Mouse (Mus musculus) spleen, adult 2 months (tissue): ENCODE measurements around the gene Gm2a. TPM values are rescaled to one million over a fixed set of nuclear protein-coding genes. Genes with fewer than 3 reads are reported as not detected.
A peak's percentile ranks its signal among the peaks of the same experiment; 100 is the strongest.

Experiments
- DNase-seq, 2 experiments: peaks; one replicate each; pipeline versions ENCODE4 v3.0.0 to v3.0.0-alpha.2; 2012 to 2021; ENCODE audit warnings: low spot score in 2 of 2, low read depth in 1 of 2
- H3K27ac ChIP-seq: fragments of 200-500 bp; 2 replicates; pipeline ENCODE4 v1.5.1; 2012; ENCODE audit warnings: low read length, inconsistent platforms; ENCODE audit not compliant: insufficient read depth
- H3K27me3 ChIP-seq: fragments of 200-500 bp; 2 replicates; pipeline ENCODE4 v1.6.1; 2012; ENCODE audit warnings: mild to moderate bottlenecking, moderate library complexity, low read length, inconsistent platforms; ENCODE audit not compliant: control insufficient read depth, insufficient read depth
- H3K36me3 ChIP-seq: fragments of 200-500 bp; 2 replicates; pipeline ENCODE4 v1.6.1; 2012; ENCODE audit warnings: mild to moderate bottlenecking, low read length, inconsistent platforms; ENCODE audit not compliant: control insufficient read depth, insufficient read depth
- H3K4me1 ChIP-seq: fragments of 200-500 bp; 2 replicates; pipeline ENCODE4 v1.6.1; 2011; ENCODE audit warnings: inconsistent platforms; ENCODE audit not compliant: control insufficient read depth, insufficient read depth, insufficient read length
- H3K4me3 ChIP-seq: fragments of 200-500 bp; 2 replicates; pipeline ENCODE4 v1.5.1; 2011; ENCODE audit warnings: mild to moderate bottlenecking, inconsistent platforms; ENCODE audit not compliant: insufficient read depth, insufficient read length; ENCODE audit errors: extremely low read depth
- CTCF ChIP-seq: fragments of 200-500 bp; IDR thresholded peaks from 2 replicates; pipeline ENCODE4 v1.5.1; 2011; ENCODE audit warnings: mild to moderate bottlenecking, inconsistent platforms; ENCODE audit not compliant: insufficient read depth, insufficient read length, insufficient replicate concordance; ENCODE audit errors: extremely low read depth
- POLR2A ChIP-seq: fragments of 200-500 bp; IDR thresholded peaks from 2 replicates; pipeline ENCODE4 v1.6.1; 2011; ENCODE audit warnings: low read depth, low read length, inconsistent platforms
- WGBS: fragments of 180-500 bp; shearing (Covaris S2); methylation state at CpG from one replicate; pipeline ENCODE4 v1.1.7; 2018; 5-methylcytosine and 5-hydroxymethylcytosine counted together
- polyA plus RNA-seq: library from polyadenylated mRNA; depleted of rRNA; stranded (reverse); fragments of >200 nt; gene quantifications from 2 replicates; pipeline ENCODE4 v1.2.3, GENCODE M21; 2012

Gm2a gene
- polyA plus RNA-seq, 1 experiment: 98.3 TPM

- WGBS: 72% methylated on average over 3 of the region's 3 CpGs
- no peak overlapping the region for H3K4me3 ChIP-seq
- DNase-seq: no peak
- no peak overlapping the region for H3K27ac ChIP-seq
- peaks cover 12% of the 10 kb centered on the region; the same call in 1 of the 2 replicates for H3K4me1 ChIP-seq
- TF ChIP-seq CTCF: no peak
- no peak for TF ChIP-seq POLR2A
- no peaks in the 10 kb centered on the region for H3K36me3 ChIP-seq
- no peaks in the 10 kb centered on the region for H3K27me3 ChIP-seq
Observed at GRCm38 (mm10) chr11:55128411-55128810, 30.5 kb downstream of the Gm2a start.

GRCm38 (mm10) chr11:55131077-55131742 is 33.3 kb downstream of the Gm2a start:
- Histone ChIP-seq H3K27me3 (no peaks in the 10 kb centered on the region), H3K36me3 (no peaks in the 10 kb centered on the region), H3K4me3 (peak overlapping the region; percentile 7; the same call in 1 of the 2 replicates), H3K27ac (peak overlapping the region; percentile 97), H3K4me1 (peaks cover 15% of the 10 kb centered on the region; the same call in 1 of the 2 replicates)
- peak; percentile 57 to 86 for DNase-seq
- peak; percentile 6; the same call in 1 of the 2 replicates for TF ChIP-seq POLR2A
- TF ChIP-seq CTCF: no peak
- WGBS: 41% methylated on average over 11 of the region's 11 CpGs

DNA sequence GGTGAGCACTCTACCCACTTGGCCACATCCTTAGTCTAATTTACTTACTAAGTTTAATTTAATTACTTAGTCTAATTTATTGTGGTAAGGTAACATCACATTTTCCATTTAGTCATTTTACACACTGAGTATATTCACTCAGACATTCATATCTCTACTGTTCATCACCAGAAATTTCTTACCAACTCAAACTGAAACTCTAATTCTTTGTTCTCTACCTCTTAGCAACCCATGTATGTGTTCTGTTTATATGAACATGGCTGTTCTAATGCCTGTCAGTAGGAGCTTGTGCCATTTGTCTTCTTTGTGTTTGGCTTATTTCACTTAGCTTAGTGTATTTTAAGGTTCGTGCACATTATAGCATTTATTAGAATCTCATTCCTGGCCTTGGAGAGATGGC is 34.0 kb downstream of the Gm2a start:
- 68% methylated on average over 1 of the region's 1 CpGs for WGBS
- DNase-seq: no peak
- H3K36me3 ChIP-seq: no peaks in the 10 kb centered on the region
- no peak overlapping the region for H3K4me3 ChIP-seq
- H3K4me1 ChIP-seq: peaks cover 15% of the 10 kb centered on the region; the same call in 1 of the 2 replicates
- H3K27me3 ChIP-seq: no peaks in the 10 kb centered on the region
- TF ChIP-seq CTCF (no peak), POLR2A (no peak)
- H3K27ac ChIP-seq: peak overlapping the region; percentile 97

DNA sequence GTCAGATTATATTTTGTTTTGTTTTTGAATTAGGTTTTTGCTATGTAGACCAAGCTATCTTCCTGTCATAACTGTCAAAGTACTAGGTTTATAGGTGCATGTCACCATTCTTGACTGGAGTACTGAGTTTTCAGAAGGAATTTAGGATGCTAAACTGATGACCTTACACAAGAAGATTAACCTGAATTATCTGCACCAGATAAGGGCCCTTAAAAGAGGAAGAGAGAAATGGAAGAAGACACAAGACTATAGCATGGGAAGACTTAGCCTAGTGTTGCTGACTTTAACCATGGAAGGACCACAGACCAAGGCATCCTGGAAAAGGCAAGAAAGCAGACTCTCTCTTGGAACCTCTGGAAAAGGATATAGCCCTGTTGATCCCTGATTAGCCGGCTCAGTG is 35.3 kb downstream of the Gm2a start:
- 92% methylated on average over 1 of the region's 1 CpGs for WGBS
- Histone ChIP-seq H3K4me1 (peaks cover 17% of the 10 kb centered on the region; the same call in 1 of the 2 replicates), H3K36me3 (no peaks in the 10 kb centered on the region), H3K27me3 (no peaks in the 10 kb centered on the region), H3K27ac (no peak overlapping the region), H3K4me3 (no peak overlapping the region)
- TF ChIP-seq POLR2A (no peak), CTCF (no peak)
- no peak for DNase-seq

DNA sequence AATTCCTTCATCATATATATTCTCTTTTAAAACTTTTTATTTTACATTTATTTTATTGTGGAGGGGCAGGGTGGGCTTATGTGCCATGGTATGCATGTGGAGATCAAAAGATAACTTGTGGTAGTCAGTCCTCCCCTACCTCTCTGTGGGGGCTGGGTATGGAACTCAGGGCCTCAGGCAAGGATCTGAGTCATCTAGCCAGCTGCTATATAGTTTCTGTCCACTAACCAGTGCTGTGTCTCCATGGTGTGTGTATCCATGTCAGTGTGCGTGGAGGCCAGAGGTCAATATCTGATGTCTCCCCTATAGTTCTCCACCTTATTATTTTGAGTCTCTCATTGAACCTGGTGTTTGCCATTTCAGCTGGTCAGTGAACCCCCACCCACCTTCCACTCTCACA is 36.5 kb downstream of the Gm2a start:
- 97% methylated on average over 1 of the region's 1 CpGs for WGBS

GRCm38 (mm10) chr11:55134871-55135270 is 37.0 kb downstream of the Gm2a start:
- WGBS: 90% methylated on average over 5 of the region's 5 CpGs
- Histone ChIP-seq H3K36me3 (no peaks in the 10 kb centered on the region), H3K27me3 (no peaks in the 10 kb centered on the region), H3K4me3 (no peak overlapping the region), H3K4me1 (peaks cover 17% of the 10 kb centered on the region; the same call in 1 of the 2 replicates), H3K27ac (no peak overlapping the region)
- no peak for TF ChIP-seq POLR2A
- TF ChIP-seq CTCF: no peak
- no peak for DNase-seq

More for the DNA sequence above, 36.5 kb downstream of the Gm2a start:
- no peak for DNase-seq
- Histone ChIP-seq H3K27ac (no peak overlapping the region), H3K36me3 (no peaks in the 10 kb centered on the region), H3K4me3 (no peak overlapping the region), H3K4me1 (peaks cover 17% of the 10 kb centered on the region; the same call in 1 of the 2 replicates), H3K27me3 (no peaks in the 10 kb centered on the region)
- TF ChIP-seq CTCF: no peak
- TF ChIP-seq POLR2A: no peak
